Mouse (Mus musculus) ES-E14 (cell line): ENCODE measurements around the gene Smox.

Source experiments
- CHD2 ChIP-seq: IDR thresholded peaks from 2 replicates; pipeline ENCODE4 v1.6.1; 2014; ENCODE audit warnings: mild to moderate bottlenecking, low read depth, low read length, inconsistent platforms
- HCFC1 ChIP-seq: IDR thresholded peaks from 2 replicates; pipeline ENCODE4 v1.6.1; 2012; ENCODE audit warnings: low read length, inconsistent platforms, borderline replicate concordance; ENCODE audit not compliant: insufficient read depth
- ZC3H11A ChIP-seq: IDR thresholded peaks from 2 replicates; pipeline ENCODE4 v1.6.1; 2012; ENCODE audit warnings: low read depth, mild to moderate bottlenecking, inconsistent platforms, low read length, borderline replicate concordance
- ZNF384 ChIP-seq: IDR thresholded peaks from 2 replicates; pipeline ENCODE4 v1.6.1; 2012; ENCODE audit warnings: low read depth, low read length, inconsistent platforms

- TF ChIP-seq CHD2, result no peak
- TF ChIP-seq ZC3H11A, result no peak
- no peak for TF ChIP-seq ZNF384
- no peak for TF ChIP-seq HCFC1
Observed at GRCm38 (mm10) chr2:131488261-131488660, 3.0 kb upstream of the Smox start.
